Mouse (Mus musculus): ENCODE measurements around the gene Wdr77.
"Not testable (repeated sequence)": the region's sequence is repeated elsewhere in the genome, so short reads cannot be mapped to it uniquely, and the experiment has no call there.

The Wdr77 gene

GRCm38 (mm10) chr3:105951348-105951747 is 7.8 kb upstream of the Wdr77 start:
- no peak for DNase-seq (ENCODE audit: low spot score in 2 of 2)

- no peak for DNase-seq (ENCODE audit: low spot score in 2 of 2)
Observed at GRCm38 (mm10) chr3:105957235-105957634, 1.9 kb upstream of the Wdr77 start.

- no peak for DNase-seq (ENCODE audit: low spot score in 2 of 2)
Observed at GRCm38 (mm10) chr3:105958204-105958603, 965 bp upstream of the Wdr77 start.

GRCm38 (mm10) chr3:105959585-105959984 is 416 bp downstream of the Wdr77 start:
- peak in 1 of 2 experiments; percentile 23 for DNase-seq (ENCODE audit: low spot score in 2 of 2)

- DNase-seq (ENCODE audit: low spot score in 2 of 2): no peak
Observed at GRCm38 (mm10) chr3:105959999-105960398, 830 bp downstream of the Wdr77 start, which contains the start of gene Atp5f1. Atp5f1 (minus strand) TSS chr3:105960099.

GRCm38 (mm10) chr3:105960700-105961099 is 1.5 kb downstream of the Wdr77 start:
- no peak for DNase-seq (ENCODE audit: low spot score in 2 of 2)

GRCm38 (mm10) chr3:105971831-105972446 is 12.8 kb downstream of the Wdr77 start:
- DNase-seq (ENCODE audit: low spot score in 2 of 2): no peak

- no peak for DNase-seq (ENCODE audit: low spot score in 2 of 2)
Observed at GRCm38 (mm10) chr3:105973411-105973810, 14.2 kb downstream of the Wdr77 start, which contains the start of gene Ovgp1. Ovgp1 (plus strand) TSS chr3:105973711.

GRCm38 (mm10) chr3:105974174-105974573 is 15.0 kb downstream of the Wdr77 start:
- DNase-seq (ENCODE audit: low spot score in 2 of 2): no peak

- DNase-seq (ENCODE audit: low spot score in 2 of 2): not testable (repeated sequence)
Observed at GRCm38 (mm10) chr3:105989611-105990010, 30.4 kb downstream of the Wdr77 start.

GRCm38 (mm10) chr3:105991653-105992283 is 32.6 kb downstream of the Wdr77 start:
- peak; percentile 16 to 57 for DNase-seq (ENCODE audit: low spot score in 2 of 2)

GRCm38 (mm10) chr3:105994730-105995129 is 35.6 kb downstream of the Wdr77 start:
- DNase-seq (ENCODE audit: low spot score in 2 of 2): no peak

GRCm38 (mm10) chr3:106000707-106001375 is 41.7 kb downstream of the Wdr77 start:
- DNase-seq (ENCODE audit: low spot score in 2 of 2): no peak

- DNase-seq (ENCODE audit: low spot score in 2 of 2): peak; percentile 25 to 41
Observed at GRCm38 (mm10) chr3:106001416-106002370, 42.5 kb downstream of the Wdr77 start.

- DNase-seq (ENCODE audit: low spot score in 2 of 2): not testable (repeated sequence)
Observed at GRCm38 (mm10) chr3:106003360-106003759, 44.2 kb downstream of the Wdr77 start.

- no peak for DNase-seq (ENCODE audit: low spot score in 2 of 2)
Observed at GRCm38 (mm10) chr3:106014546-106014945, 55.4 kb downstream of the Wdr77 start, which contains the start of gene Pifo. Pifo (minus strand) TSS chr3:106014646.
